ENCODE assay signal across 9 mouse cellular contexts in genomic region chr6:137558840-137559239, GRCm38 (mm10).
A peak's percentile ranks its signal among the peaks of the same experiment; 100 is the strongest.
DNase-seq lines count a peak whose midpoint lies in the region; ATAC-seq and TF ChIP-seq lines count a peak whose summit lies in the region.
"Had no signal": no experiment of that assay in that cellular context is flagged by ENCODE, and none has a peak within 500 bp of the region (broad histone marks: within the 10 kb centered on the region; RNA-seq: fewer than 3 reads in every experiment).

No protein-coding gene starts in this region.

- no peak for TF ChIP-seq CTCF in heart, postnatal 0 days (IDR thresholded peaks at IDR 0.05; ENCODE audit: low read depth)
- no peak for TF ChIP-seq CTCF in liver, postnatal 0 days (IDR thresholded peaks at IDR 0.05; ENCODE audit: low read depth)
- no peak for TF ChIP-seq CTCF in testis, adult 2 months (IDR thresholded peaks at IDR 0.05; ENCODE audit: control insufficient read depth, insufficient read depth, insufficient replicate concordance, low read depth, low read length)

- no peak overlapping the region for H3K9ac ChIP-seq in heart, postnatal 0 days (replicated peaks; ENCODE audit: low read depth, low read length)
- no peak overlapping the region for H3K9ac ChIP-seq in liver, postnatal 0 days (replicated peaks)
- H3K9ac ChIP-seq: hindbrain, embryonic 15.5 days had no signal

- DNase-seq in frontal cortex, postnatal 14 days (ENCODE audit: low spot score in 2 of 2): no peak
- peak; percentile 17 for DNase-seq in c-Kit-negative CD71-positive TER-119-positive erythroid progenitor cells, embryonic 14.5 days (ENCODE audit: low read depth, low spot score)
- peak; percentile 72 for DNase-seq in heart, postnatal 0 days (ENCODE audit: low spot score)
- DNase-seq in liver, postnatal 0 days: peak; percentile 45
- DNase-seq in spleen, postnatal 10 days (ENCODE audit: low spot score in 2 of 2): no peak
- no peak for DNase-seq in B cell, adult 2 months

- 0 out of 2 replicates have a peak, but pooled peaks have one; percentile 8 for TF ChIP-seq POLR2A in testis, adult 2 months (IDR thresholded peaks at IDR 0.05; ENCODE audit: control insufficient read depth, low read depth, low read length)

- peak overlapping the region; percentile 39 for H3K27ac ChIP-seq in heart, postnatal 0 days (ENCODE audit: low read depth)
- H3K27ac ChIP-seq in liver, postnatal 0 days (ENCODE audit: low read depth): peak overlapping the region; percentile 29; the same call in 1 of the 2 replicates
- peak overlapping the region; percentile 82 for H3K27ac ChIP-seq in testis, adult 2 months (ENCODE audit: control insufficient read depth, insufficient read depth, low read depth, low read length)
- H3K27ac ChIP-seq: hindbrain, embryonic 15.5 days had no signal

- H3K27me3 ChIP-seq in heart, postnatal 0 days (ENCODE audit: control insufficient read depth, insufficient read depth, low read length): no peaks in the 10 kb centered on the region
- H3K27me3 ChIP-seq in liver, postnatal 0 days (ENCODE audit: insufficient read depth, low read length): no peaks in the 10 kb centered on the region
- no peaks in the 10 kb centered on the region for H3K27me3 ChIP-seq in testis, adult 2 months (ENCODE audit: control insufficient read depth, insufficient read depth, low read length)
- H3K27me3 ChIP-seq: hindbrain, embryonic 15.5 days had no signal

- 44% methylated on average over 13 of the region's 13 CpGs for WGBS in heart, postnatal 0 days
- WGBS in liver, postnatal 0 days (ENCODE audit: insufficient replicate concordance): 29% methylated on average over 13 of the region's 13 CpGs

- H3K4me2 ChIP-seq in heart, postnatal 0 days (ENCODE audit: low read depth, low read length): peak overlapping the region; percentile 19
- peak overlapping the region; percentile 40 for H3K4me2 ChIP-seq in liver, postnatal 0 days (ENCODE audit: low read depth, low read length)
- H3K4me2 ChIP-seq: hindbrain, embryonic 15.5 days had no signal

- ATAC-seq in frontal cortex, adult (ENCODE audit: low TSS enrichment): peak; percentile 79
- peak; percentile 43; the same call in 1 of the 2 replicates for ATAC-seq in heart, postnatal 0 days (ENCODE audit: insufficient read depth, low read depth)
- ATAC-seq in liver, postnatal 0 days: peak; percentile 63

- H3K9me3 ChIP-seq in heart, postnatal 0 days (replicated peaks; ENCODE audit: control insufficient read depth, low read length): no peaks in the 10 kb centered on the region
- no peaks in the 10 kb centered on the region for H3K9me3 ChIP-seq in liver, postnatal 0 days (ENCODE audit: low read length)
- H3K9me3 ChIP-seq: hindbrain, embryonic 15.5 days had no signal

- no peak for TF ChIP-seq EP300 in heart, postnatal 0 days (IDR thresholded peaks at IDR 0.05; ENCODE audit: low read depth)
- peak; percentile 55 for TF ChIP-seq EP300 in liver, postnatal 0 days (IDR thresholded peaks at IDR 0.05; ENCODE audit: low read depth)

- H3K4me3 ChIP-seq in heart, postnatal 0 days (ENCODE audit: low read depth, low read length): no peak overlapping the region
- no peak overlapping the region for H3K4me3 ChIP-seq in liver, postnatal 0 days (ENCODE audit: low read depth, low read length)
- H3K4me3 ChIP-seq in testis, adult 2 months (ENCODE audit: control insufficient read depth, low read depth, low read length): no peak overlapping the region
- H3K4me3 ChIP-seq: hindbrain, embryonic 15.5 days had no signal

- peaks cover 30% of the 10 kb centered on the region for H3K4me1 ChIP-seq in heart, postnatal 0 days (ENCODE audit: control insufficient read depth, insufficient read depth)
- H3K4me1 ChIP-seq in liver, postnatal 0 days (ENCODE audit: insufficient read depth): peaks cover 12% of the 10 kb centered on the region; the same call in 1 of the 2 replicates
- peaks cover 3% of the 10 kb centered on the region for H3K4me1 ChIP-seq in testis, adult 2 months (ENCODE audit: control insufficient read depth, insufficient read depth, low read length)

- no peaks in the 10 kb centered on the region for H3K36me3 ChIP-seq in heart, postnatal 0 days (replicated peaks; ENCODE audit: control insufficient read depth, insufficient read depth, low read length)
- no peaks in the 10 kb centered on the region for H3K36me3 ChIP-seq in liver, postnatal 0 days (replicated peaks; ENCODE audit: insufficient read depth, low read length)
- no peaks in the 10 kb centered on the region for H3K36me3 ChIP-seq in testis, adult 2 months (ENCODE audit: control insufficient read depth, insufficient read depth, low read length)
- H3K36me3 ChIP-seq: hindbrain, embryonic 15.5 days had no signal

Comparison
In these comparisons a context has a peak if more than half of its experiments do, and no peak if none do; other contexts are left out.
1. DNase-seq: peak in c-Kit-negative CD71-positive TER-119-positive erythroid progenitor cells, embryonic 14.5 days (single experiment), heart, postnatal 0 days (single experiment) and liver, postnatal 0 days (single experiment); none in frontal cortex, postnatal 14 days (0 of 2), spleen, postnatal 10 days (0 of 2) and B cell, adult 2 months (0 of 2).
2. H3K27ac ChIP-seq: peak in every context shown above with its lines; median percentile 82 in testis, adult 2 months; 39 in heart, postnatal 0 days; 29 in liver, postnatal 0 days.
3. Peak in every context shown above with its lines, with median percentiles within 50 percentile points of each other: ATAC-seq.